Mouse (Mus musculus) urinary bladder, adult 18-20 months (tissue): ENCODE measurements around the gene Rtn4rl1.
A peak's percentile ranks its signal among the peaks of the same experiment; 100 is the strongest.
"Not testable (repeated sequence)": the region's sequence is repeated elsewhere in the genome, so short reads cannot be mapped to it uniquely, and the experiment has no call there.

Experiments
- DNase-seq, 2 experiments: peaks; one replicate each; pipeline ENCODE4 v3.0.0; 2022; ENCODE audit warnings: low spot score in 2 of 2, mixed read lengths in 2 of 2

The Rtn4rl1 gene

DNA sequence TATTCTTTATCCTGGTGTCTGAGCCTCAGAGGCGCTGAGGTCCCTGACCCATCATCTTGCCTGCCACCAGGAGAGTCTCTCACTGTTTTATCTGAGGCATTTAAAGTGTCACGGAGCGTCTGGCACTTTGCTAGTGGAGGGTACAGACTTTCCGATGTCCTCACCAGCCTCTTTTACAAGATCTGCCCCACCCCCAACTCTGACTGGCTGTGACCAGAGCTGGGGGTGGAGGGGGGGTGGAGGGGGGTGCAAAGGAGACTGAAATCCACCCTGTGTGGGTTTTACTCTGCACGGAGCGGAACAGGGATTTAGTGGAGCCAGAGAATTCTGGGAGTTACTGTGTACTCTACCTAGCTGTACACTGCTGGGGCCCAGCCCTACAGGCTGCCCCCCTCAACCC is 81.5 kb downstream of the Rtn4rl1 start:
- DNase-seq: no peak

DNA sequence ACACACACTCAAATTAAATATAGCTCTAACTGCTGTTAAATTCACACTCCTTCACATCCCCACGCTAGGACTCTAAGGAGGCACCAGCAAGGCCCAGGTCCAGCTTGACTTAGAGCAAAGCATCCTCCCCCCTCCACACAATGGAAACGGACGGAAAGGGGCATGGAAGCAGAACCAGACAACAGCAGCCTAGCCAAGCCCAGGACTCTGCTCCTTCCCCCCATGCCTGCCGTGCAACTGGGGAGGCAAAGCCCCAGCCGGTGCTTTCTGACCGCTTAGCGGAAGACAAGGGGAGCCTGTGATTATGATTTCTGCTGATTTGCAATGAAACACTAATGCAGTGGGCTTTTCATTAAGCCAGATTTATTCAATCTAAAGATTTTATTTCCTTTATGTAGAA is 84.5 kb downstream of the Rtn4rl1 start:
- no peak for DNase-seq

DNA sequence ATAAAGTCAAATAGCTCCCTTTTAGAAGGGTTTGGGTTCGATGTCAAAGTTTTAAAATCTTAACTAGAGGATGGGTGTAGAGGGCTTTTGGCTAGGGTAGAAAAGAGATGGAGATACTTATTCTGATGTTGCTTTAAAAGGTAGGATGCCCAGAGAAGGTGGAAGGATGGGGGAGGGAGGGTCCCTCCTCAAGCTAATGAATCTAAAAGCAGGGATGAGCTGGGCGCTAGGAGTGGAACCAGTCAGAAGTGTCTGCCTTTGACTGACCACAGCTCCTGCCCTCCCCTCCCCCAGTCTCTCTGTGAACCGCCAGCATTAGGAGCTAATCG is 85.4 kb downstream of the Rtn4rl1 start:
- DNase-seq: no peak

DNA sequence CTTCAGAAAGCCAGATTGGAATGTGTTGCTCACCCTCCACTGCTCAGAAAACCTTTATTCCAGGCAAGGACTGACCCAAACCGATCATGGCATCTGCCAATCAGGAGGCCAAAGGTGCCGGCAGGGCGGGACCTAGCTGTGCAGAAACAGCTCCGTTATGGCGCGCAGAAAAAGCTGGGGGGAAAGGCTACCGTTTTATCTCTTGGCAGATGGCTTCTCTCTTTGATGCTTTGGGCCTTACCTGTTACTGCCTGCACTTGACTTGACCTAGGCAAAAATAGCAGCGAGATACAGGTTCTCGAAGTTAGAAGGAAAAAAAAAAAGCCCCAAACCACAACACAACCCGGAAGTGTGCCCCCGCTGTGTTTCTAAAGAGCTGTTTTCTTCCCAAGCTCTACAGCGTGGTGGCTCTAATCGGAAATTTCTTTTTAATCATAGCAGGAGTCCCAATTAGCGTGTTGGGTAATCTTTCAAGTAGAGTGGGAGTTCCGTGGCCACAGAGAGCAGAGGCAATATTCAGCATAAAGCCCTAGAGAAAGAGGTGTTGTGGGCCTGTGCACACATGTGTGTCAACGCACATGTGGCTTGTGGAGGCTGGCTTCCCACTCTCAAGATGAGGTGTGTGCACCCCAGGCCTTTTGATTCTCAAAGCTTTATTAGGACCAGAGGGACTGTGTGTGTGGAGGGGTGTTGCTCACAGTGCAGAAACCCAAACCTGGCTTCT is 85.9 kb downstream of the Rtn4rl1 start:
- DNase-seq: no peak

DNA sequence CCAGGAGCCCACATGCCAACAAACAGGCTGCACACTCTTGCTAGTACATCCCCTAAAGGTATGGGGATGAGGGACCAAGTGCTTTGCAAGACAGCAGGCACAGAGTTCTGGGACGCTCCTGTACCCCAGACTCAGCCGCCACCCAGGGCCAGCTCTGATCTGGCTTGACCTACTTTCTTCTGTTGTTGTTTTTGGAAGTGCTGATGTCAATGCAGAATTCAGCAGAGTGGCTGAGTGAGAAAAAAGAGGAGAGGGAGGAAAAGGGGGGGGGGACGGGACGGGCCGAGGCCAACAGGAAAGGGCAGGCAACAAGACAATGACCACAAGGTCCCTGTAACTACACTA is 86.5 kb downstream of the Rtn4rl1 start:
- no peak for DNase-seq

DNA sequence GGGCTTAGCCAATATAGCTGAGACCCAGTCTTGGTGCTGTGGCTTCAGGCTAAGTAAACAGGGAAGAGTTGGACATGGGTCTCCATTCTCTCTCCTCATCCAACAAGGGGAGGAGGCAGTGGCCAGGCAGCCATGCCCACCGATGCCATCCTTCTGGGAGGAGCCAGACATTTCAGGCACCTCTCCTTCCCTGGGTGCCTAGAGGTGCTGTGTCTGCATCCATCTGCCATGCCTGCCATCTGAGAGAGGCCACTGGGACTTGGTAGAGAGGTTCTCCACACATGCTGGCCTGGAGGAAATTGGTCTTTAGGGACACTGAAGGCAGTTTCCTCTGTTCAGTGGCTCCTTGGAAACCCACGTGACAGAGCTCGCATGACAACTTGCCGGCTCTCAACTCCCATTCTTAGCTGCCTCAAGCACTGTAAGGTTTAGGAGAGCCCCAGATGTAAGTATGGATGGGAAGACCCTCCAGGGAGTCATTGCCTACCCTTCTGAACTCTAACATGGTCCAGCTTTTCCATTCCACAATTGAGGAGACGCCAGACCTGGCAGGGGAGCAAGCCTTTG is 86.9 kb downstream of the Rtn4rl1 start:
- no peak for DNase-seq

DNA sequence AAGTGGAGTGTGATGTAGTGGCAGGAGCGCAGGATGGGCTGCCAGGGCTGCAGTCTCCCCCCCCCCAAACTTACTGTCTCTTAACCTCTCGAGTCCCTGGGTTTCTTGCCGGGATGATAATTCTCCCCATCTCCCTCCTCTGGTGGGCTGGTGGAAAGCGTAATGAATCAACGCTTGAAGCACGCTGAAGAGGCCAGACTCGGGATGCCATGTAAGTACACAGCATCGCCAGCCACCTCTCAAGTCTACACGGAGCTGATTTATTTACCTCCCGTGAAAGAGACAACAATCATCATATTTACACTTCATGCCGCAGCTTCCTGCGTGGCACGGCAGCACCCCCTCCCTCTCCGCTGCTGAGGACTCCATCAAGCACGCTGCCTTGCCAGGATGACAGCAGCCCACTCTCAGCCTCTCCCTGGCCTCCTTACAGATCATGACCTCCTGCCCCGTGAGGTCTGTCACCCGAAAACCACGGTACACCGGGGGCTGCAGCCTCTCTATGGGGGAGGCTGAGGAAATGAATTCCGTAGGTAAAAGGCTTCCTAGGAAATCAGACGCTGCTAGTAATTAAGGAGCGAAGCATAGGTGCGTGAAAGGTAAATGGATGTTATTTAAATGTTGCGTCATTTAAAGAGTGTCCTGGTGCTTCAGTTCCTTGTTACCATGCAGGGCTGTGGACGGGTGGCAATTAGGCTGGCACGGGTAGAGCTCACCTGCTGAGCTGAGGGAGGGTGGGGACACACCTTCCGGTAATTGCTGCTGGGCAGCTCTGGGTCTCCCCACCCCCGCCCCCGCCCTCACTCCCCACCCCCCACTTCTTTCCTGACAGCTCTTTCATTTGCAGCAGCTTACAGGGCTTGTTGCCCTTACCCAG is 88.0 kb downstream of the Rtn4rl1 start:
- no peak for DNase-seq

DNA sequence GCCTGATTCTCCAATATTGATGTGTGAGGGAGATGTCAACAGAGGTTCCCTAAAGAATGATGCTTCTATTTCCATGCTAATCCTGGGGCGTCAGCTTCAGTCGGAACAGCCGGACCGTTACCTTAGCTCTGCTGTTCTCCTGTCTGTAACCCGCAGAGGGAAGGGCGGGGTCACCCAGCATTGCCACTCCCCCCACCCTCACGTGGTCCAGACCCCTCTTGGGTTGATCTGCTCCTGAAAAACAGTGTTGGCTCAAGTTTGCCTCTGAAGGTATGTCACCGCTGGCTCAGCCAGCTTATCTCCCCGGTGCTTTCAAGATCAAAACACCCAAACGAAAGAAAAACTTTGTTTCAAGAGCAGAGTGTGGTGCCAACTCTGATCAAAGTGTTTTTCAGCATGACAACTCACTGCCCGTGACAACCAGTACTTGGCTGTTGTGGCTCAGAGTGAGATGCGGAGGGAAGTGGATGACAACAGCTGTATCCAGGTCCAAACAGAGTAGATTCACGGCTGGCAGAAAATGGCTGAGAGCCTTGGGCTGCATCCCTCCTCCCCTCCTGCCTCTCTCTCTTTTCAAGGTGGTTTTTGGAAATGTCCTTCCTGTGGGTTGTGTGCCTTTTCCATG is 89.0 kb downstream of the Rtn4rl1 start:
- no peak for DNase-seq

DNA sequence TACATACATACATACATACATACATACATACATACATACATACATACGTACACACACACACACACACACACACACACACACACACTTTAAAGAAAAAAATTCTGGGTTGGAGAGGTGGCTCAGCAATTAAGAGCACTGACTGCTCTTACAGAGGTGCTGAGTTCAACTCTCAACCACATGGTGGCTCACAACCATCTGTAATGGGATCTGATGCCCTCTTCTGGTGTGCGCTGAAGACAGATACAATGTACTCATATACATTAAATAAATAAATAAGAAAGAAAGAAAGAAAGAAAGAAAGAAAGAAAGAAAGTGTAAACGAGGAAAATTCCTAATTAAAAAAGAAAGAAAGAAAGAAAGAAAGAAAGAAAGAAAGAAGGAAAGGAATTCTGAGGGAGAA is 90.2 kb downstream of the Rtn4rl1 start:
- not testable (repeated sequence) for DNase-seq

DNA sequence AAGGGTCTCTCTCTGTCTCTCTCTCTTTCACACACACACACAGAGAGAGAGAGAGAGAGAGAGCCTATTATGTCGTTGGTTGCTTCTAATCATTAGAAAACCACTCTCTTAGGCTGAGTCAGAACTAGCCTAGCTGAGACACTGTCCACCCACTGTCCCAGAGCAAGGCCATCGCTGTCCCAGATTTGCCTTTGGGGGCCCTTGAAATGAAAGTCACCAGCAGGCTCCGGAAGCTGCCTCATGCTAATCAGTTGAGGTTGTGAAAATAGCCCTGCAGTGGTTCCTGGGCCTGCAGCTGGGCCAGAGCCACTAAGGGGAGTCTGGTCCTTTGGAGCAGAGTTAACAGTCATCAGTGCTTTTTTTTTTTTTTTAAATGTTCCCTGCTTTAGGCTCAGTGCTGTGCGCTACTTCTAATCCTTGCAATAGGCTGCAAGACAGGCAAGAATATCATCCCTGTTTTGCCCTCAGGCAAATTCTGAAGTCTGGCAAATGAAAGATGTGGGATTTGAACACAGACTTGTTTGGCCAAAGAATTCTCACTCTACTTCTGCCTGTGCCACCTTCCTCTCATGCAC is 92.4 kb downstream of the Rtn4rl1 start:
- no peak for DNase-seq

DNA sequence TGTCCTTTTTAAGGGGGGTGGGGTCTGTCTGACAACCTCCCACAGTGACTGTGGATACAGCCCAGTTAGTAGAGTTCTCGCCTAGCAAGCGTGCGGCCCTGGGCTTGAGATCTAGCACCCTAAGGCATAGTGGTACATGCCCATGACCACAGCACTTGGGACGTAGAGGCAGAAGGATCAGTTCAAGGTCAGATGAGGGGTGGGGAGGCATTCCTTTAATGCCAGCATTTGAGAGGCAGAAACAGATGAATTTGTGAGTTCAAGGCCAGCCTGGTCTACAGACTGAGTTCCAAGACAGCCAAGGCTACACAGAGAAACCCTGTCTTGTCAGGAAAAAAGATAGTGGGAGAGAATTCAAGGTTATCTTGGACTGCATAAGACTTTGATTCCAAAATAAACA is 93.3 kb downstream of the Rtn4rl1 start:
- no peak for DNase-seq

DNA sequence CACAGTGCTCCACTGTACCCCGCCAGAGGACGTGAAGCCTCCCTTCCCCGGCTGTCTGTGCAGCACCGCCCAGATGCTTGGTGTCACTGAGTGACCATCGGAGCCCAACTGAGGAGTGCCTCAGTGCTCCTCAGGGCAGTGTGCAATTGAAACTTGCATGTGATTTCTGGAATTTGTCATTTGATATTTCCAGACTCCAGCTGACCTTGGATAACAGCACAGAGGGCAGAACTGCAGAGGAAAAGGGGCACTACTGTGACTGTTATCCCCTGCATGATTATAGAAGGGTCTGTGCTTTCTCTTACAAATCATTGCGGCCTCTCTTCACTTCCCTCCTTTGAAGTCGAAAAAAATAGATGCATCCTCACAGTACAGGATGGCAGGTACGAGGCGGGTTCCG is 94.4 kb downstream of the Rtn4rl1 start:
- no peak for DNase-seq

DNA sequence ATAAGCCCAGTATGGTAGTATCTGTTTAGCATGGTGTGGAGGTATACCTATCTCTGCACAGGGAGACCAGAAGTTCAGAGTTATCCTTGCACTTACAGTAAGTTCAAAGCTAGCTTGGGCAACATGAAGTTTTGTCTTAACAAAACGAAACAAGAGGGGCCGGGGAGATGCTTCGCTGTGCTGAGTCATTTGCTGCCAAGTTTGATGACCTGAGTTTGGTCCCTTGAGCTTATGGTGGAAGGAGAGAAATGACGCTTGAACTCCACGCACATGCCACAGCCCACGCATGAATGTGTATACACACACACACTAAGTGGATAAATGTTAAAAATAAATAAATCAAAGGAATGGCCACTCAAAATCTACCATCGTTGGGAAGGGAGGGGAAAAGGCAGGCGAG is 94.9 kb downstream of the Rtn4rl1 start:
- no peak for DNase-seq

DNA sequence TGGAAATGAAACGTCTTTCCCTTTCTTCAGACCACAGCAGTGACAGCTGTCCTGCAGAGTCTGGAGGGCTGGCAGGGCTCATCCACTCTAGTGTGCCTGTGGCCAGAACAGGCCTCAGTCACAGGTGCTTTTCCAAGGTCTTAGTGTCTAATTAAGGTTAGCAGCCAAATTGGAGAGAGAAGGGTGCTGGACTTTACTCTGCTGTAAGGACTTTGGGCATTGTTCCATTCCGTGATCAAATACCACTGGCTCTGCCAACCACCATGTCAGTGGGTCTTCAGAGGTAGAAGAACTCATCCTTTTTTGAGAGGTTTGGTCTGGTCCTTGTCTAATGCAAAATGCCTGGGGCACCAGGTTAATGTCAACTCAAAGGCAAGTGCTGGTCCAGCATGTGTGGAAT is 95.5 kb downstream of the Rtn4rl1 start:
- DNase-seq: no peak

DNA sequence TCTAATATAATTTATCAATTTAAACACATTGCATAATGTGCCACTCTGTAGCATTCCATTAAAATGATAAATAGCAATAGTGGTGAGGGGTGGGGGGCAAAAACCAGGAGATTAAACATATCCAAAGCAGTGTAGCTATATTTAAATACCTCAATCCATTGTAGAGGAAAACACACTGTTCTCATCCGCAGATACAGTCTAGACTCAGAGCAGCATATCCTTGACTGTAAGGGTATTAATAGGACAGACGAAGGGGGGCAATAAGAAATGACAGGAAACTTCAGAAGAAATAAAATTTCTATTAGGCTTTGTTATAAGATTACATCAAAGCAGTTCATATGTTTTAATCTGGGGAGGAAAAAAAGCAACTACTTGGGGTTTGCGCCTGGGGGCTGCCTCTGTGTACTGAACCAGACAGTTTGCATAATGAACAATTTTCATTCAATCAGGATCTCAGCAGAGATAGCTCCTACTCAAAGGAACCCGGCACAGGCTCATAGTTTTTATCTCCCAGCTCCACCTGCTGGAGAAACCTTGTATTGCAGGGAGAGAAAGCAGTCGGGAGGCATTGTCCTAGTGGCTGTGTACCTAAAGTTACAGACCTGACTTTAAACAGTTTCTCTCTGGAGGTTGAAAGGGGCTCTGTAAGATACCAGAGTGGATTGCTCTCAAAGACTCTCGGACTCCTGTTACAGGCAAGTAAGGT is 97.1 kb downstream of the Rtn4rl1 start:
- peak; percentile 82 to 85 for DNase-seq

DNA sequence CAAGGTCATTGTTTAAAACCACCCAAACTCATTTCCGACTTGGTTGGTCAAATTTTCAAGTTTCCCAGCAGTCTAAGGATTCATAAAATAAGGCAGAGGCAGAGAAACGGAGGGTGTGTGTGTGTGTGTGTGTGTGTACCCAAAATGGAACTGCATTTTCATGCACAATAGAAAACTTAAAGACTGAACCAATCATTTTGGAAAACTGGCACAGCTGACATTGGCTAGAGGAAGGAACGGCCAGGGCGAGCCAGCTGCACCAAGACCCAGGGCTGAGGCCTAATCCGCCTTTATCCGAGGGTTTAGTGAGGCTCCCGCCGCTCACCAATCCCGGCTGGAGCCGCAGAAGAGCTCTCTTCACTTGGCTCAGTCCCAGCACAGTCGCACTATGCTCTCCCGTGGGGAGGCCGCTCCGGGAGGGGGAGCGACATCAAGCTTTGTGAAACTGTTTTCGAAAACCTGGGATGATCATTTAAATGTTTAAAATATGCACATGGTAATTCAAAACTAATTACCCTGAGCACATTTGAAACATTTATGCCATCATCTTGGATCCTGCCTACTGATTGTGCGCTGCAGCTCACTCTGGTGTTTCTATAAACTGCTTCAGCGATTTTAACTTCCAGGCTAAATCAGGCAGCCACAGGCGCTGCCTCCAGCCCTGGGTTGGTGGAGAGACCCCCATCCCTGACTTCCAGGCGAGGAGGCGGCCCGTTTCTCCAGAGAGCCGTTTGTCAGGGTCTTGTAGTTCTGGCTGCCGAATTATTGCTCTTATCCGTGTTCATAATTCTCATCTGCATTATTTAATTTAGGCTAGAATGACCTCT is 98.0 kb downstream of the Rtn4rl1 start:
- DNase-seq: no peak

DNA sequence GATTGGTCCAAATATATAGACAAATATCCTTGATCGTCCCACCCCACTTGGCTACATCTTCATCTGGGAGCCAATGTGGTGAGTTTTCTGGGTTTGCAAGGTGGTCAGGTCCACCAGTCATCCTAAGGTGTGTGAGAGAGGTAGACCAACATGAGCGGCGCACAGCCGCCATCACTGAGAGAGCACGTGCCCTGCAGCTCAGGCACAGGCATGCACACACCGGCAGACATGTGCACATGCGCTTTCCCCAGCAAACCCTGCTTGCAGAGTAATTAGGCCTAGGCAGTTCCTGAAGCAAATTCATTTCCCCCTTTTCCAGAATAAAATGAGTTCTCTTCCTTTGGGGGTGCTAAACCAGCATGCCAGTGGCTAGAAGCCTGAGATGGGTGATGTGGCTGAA is 98.7 kb downstream of the Rtn4rl1 start:
- no peak for DNase-seq

DNA sequence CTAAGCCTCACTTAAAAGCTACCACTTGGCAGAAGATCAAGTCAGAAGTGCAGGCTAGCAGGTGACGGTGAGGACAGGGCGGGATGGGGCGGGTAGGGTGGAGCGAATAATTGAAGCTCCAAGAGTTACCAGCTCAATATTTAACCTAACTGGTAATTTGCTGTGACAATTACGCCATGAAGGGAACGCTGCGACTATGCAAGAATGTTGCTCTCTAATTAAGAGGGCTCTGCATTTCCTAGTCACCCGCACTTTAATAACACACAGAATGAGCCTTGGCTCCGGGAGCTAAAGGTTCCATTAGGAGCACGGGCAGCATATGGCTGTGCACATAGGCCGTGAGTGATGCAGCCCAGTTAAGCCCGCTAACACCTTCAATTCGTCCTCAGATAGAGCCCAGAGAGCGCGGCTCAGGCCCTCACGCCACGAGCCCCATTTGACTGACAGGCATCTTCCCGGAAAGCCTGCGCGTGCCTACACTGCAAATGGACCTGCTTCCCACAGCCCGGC is 100.3 kb downstream of the Rtn4rl1 start:
- no peak for DNase-seq

DNA sequence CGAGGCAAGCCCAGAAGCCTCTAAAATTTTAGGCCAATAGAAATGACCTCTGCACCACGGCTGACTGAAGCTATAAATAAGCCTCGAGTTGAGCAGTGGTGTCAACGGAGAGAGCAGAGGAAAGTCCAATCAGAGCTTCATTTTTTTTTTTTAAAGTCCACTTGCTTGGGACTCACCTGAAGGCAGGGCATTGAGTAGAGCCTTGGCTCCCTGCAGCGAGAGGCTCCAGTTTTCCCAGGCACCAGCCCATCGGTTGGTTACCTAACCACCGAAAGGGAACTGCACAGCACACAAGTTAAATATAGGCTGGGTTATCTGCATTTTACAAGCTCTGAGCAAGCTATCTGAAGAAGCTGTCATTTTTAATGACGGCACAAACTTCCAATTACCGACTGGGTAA is 101.3 kb downstream of the Rtn4rl1 start:
- no peak for DNase-seq

DNA sequence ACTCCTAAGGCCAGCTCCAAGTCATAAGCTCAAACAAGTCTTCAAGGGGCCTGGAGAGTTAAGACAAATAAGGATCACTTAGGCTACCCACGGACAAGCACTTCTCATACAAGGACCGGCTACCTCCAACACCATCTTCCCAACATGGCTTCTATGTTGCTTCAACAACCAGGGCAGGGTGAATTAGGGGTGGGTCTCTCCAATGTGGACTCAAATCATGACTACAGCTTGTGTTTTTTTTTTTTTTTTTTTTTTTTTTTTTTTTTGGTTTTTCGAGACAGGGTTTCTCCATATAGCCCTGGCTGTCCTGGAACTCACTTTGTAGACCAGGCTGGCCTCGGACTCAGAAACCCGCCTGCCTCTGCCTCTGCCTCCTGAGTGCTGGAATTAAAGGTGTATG is 102.0 kb downstream of the Rtn4rl1 start:
- DNase-seq: not testable (repeated sequence)
